Mouse (Mus musculus) ES-Bruce4 (cell line): ENCODE measurements around the gene Pip4k2a. TPM values are rescaled to one million over a fixed set of nuclear protein-coding genes. Genes with fewer than 3 reads are reported as not detected.

ENCODE experiments used
- H3K27ac ChIP-seq: 2 replicates; pipeline ENCODE4 v1.5.1; 2012; ENCODE audit warnings: low read length, inconsistent platforms; ENCODE audit not compliant: insufficient read depth
- H3K27me3 ChIP-seq: 2 replicates; pipeline ENCODE4 v1.6.1; 2012; ENCODE audit warnings: mild to moderate bottlenecking, low read length, inconsistent platforms; ENCODE audit not compliant: control insufficient read depth, poor library complexity, insufficient read depth, severe bottlenecking
- H3K36me3 ChIP-seq: 2 replicates; pipeline ENCODE4 v1.6.1; 2012; ENCODE audit warnings: inconsistent platforms, mild to moderate bottlenecking, low read length, moderate library complexity; ENCODE audit not compliant: control insufficient read depth, poor library complexity, insufficient read depth, severe bottlenecking
- H3K4me1 ChIP-seq: one replicate; pipeline ENCODE4 v1.8.1; 2011; ENCODE audit warnings: low read length; ENCODE audit not compliant: control insufficient read depth, insufficient read depth
- H3K4me3 ChIP-seq: 2 replicates; pipeline ENCODE4 v1.5.1; 2011; ENCODE audit warnings: low read depth, mild to moderate bottlenecking, low read length
- H3K9ac ChIP-seq: 2 replicates; pipeline ENCODE4 v1.6.1; 2012; ENCODE audit warnings: low read depth, mild to moderate bottlenecking, inconsistent platforms; ENCODE audit not compliant: poor library complexity, severe bottlenecking
- H3K9me3 ChIP-seq: replicated peaks from 2 replicates; pipeline ENCODE4 v1.6.1; 2012; ENCODE audit warnings: mild to moderate bottlenecking, low read length, inconsistent platforms; ENCODE audit not compliant: control insufficient read depth, poor library complexity, insufficient read depth, severe bottlenecking
- CTCF ChIP-seq: IDR thresholded peaks from one replicate; pipeline ENCODE4 v1.8.1; 2011; ENCODE audit warnings: low read depth, low read length
- EP300 ChIP-seq: IDR thresholded peaks from 2 replicates; pipeline ENCODE4 v1.6.1; 2011; ENCODE audit warnings: low read depth, low read length; ENCODE audit not compliant: insufficient read depth
- POLR2A ChIP-seq: IDR thresholded peaks from one replicate; pipeline ENCODE4 v1.8.1; 2011; ENCODE audit warnings: low read length; ENCODE audit not compliant: insufficient read depth
- polyA plus RNA-seq: library from polyadenylated mRNA; stranded (reverse); fragments of >200 nt; gene quantifications from 2 replicates; pipeline ENCODE4 v1.2.4, GENCODE M21; 2011; ENCODE audit warnings: low read depth; ENCODE audit not compliant: missing spikeins, insufficient read depth, insufficient read length

Gene Pip4k2a
- polyA plus RNA-seq, 1 experiment, result 9.6 TPM

DNA sequence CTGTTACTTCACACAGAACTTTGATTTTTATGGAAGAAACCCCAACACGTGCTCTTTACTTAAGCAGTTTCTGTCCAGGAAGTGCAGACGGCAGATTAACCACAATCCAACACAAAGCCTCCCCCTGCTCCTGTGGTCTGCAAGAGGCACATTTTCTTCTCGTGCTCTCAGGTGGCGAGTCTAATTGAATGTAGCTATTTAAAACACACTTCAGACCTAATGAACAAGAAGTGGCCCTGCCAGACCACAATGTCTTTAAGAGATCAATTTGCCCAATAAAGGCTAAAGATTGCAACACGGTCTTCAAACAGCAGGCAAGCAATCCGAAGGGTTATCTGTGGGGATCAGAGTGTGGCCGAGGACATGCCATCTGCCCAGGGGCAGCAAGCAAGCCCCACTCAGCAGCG lies 59.0 kb downstream of the Pip4k2a start:
- Histone ChIP-seq H3K27me3 (no peaks in the 10 kb centered on the region), H3K4me3 (no peak overlapping the region), H3K9me3 (no peaks in the 10 kb centered on the region), H3K4me1 (no peaks in the 10 kb centered on the region), H3K9ac (no peak overlapping the region), H3K36me3 (no peaks in the 10 kb centered on the region), H3K27ac (no peak overlapping the region)
- TF ChIP-seq EP300 (no peak), CTCF (no peak), POLR2A (no peak)

DNA sequence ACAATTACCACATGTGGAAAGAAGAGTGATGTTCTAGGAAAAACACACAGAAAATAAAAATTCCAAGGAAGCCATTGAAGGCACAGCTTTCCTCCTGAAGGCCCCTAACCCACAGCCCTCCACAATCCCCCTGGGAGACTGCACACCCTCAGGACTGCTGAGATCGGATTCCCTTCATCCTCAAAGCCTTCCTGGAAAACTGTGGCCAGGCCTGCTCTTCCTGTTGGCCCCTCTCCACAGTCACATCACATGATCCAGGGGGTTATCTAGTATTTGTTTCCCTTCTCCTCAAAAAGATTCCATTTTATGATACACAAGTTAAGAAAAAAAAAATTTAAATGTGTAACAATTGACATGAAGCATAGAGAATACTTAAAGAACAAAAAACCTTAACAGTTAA lies 59.7 kb downstream of the Pip4k2a start:
- Histone ChIP-seq H3K36me3 (no peaks in the 10 kb centered on the region), H3K4me3 (no peak overlapping the region), H3K4me1 (no peaks in the 10 kb centered on the region), H3K9ac (no peak overlapping the region), H3K27ac (no peak overlapping the region), H3K9me3 (no peaks in the 10 kb centered on the region), H3K27me3 (no peaks in the 10 kb centered on the region)
- TF ChIP-seq POLR2A (no peak), EP300 (no peak), CTCF (no peak)

DNA sequence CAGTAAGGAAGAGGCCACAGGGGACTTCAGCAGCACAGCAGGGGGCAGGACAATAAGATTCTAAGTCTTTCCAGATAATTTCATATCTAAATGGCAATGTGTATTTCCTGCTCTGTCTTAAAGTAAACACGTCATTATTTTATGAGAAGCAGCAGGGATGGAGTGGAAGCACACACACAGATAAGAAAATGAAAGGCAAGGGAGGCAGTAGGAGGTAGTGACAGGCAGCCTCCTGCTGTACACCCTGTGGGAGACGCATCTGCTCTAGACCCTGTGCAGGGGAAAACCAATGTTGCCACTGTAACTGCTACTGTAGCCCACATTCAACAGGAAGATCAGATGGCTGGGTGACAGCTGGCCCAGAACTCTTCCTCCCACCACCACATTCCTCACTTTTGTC lies 60.3 kb downstream of the Pip4k2a start:
- Histone ChIP-seq H3K27ac (no peak overlapping the region), H3K9ac (no peak overlapping the region)

DNA sequence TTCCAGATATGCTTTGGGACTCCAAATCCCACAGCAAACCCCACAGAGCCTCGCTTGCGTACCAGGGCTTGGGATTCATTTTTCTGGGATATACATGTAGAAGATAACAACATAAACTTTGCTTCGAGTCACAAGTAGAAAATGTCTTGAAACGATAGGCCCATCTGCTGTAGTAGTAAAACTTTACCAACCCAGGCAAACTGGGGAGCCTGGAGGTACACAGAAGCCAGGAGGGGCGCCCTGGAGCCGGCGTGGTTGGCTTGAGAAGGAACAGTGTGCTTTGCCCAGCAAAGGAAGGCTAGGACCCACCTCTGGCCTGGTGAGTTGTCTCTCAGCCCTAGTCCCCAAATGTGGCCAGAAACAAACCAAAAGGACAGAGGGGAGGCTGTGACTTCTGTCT lies 61.5 kb downstream of the Pip4k2a start:
- Histone ChIP-seq H3K36me3 (no peaks in the 10 kb centered on the region), H3K9ac (no peak overlapping the region), H3K27me3 (no peaks in the 10 kb centered on the region), H3K4me3 (no peak overlapping the region), H3K4me1 (no peaks in the 10 kb centered on the region), H3K9me3 (no peaks in the 10 kb centered on the region), H3K27ac (no peak overlapping the region)
- no peak for TF ChIP-seq EP300
- no peak for TF ChIP-seq POLR2A
- no peak for TF ChIP-seq CTCF

More for the DNA sequence above, 60.3 kb downstream of the Pip4k2a start:
- Histone ChIP-seq H3K4me1 (no peaks in the 10 kb centered on the region), H3K9me3 (no peaks in the 10 kb centered on the region), H3K36me3 (no peaks in the 10 kb centered on the region), H3K4me3 (no peak overlapping the region), H3K27me3 (no peaks in the 10 kb centered on the region)
- TF ChIP-seq CTCF (no peak), POLR2A (no peak), EP300 (no peak)

DNA sequence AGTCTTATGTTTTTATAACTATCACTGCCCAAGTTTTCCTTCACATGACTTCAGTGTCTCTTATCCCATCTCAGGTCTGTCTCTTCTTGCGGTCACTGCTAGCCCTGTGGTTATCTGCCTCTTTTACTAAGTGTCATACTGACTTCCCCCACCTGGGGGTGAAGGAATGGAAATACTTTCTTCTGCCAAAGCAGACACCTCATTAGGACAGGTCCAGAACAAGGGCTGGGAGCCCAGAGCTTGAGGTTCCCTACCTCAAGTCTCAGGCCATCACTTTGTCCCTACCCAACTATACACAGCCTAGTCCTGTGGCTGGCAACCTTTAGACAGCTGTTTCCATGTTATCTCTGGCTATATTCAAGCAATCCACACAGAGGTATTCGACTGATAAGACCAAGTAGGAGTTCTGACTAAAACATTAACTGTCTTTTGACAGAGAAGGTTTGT lies 62.3 kb downstream of the Pip4k2a start:
- no peak overlapping the region for H3K9ac ChIP-seq
- H3K4me1 ChIP-seq, result no peaks in the 10 kb centered on the region
- H3K36me3 ChIP-seq, result no peaks in the 10 kb centered on the region
- no peaks in the 10 kb centered on the region for H3K27me3 ChIP-seq
- TF ChIP-seq CTCF (no peak), EP300 (no peak), POLR2A (no peak)
- no peak overlapping the region for H3K4me3 ChIP-seq
- H3K9me3 ChIP-seq, result no peaks in the 10 kb centered on the region
- H3K27ac ChIP-seq, result no peak overlapping the region

DNA sequence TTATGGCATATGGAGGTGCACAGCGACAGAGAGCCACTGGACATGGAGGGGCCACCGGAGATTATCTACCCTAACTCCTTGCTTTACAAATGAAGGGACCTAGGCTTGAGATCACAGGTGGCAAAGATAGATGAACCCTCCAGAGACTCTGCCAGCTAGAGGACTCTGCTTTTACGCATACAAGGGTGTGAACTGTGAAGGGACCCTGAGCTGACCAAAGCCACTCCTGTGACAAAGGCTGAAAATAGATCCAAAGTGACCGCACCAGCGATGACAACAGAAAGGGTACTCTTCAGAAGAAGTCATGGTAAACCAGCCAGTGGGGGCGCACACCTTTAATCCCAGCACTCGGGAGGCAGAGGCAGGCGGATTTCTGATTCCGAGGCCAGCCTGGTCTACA lies 63.8 kb downstream of the Pip4k2a start:
- no peak for TF ChIP-seq CTCF
- no peaks in the 10 kb centered on the region for H3K36me3 ChIP-seq
- H3K4me1 ChIP-seq, result no peaks in the 10 kb centered on the region

DNA sequence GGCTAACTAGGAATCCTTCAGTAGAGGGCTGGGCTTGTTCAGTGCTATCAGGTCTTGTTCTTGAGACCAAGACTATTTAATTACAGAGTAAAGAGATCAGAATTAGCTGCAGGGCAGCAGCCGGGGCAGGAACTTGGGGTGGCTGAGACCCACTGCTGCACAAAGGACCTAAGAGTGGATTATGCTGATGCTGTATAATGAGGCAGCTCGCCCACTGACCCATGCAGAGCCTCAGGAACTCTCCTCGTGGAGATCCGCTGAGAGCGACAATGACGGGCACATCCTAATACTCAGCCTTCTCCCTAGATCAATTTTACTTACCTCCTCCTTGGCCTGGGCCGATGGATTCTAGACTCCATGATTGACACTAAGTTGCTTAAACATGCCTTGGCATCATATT lies 64.5 kb downstream of the Pip4k2a start:
- Histone ChIP-seq H3K9me3 (no peaks in the 10 kb centered on the region), H3K27ac (no peak overlapping the region), H3K4me3 (no peak overlapping the region), H3K9ac (no peak overlapping the region), H3K27me3 (no peaks in the 10 kb centered on the region), H3K36me3 (no peaks in the 10 kb centered on the region), H3K4me1 (no peaks in the 10 kb centered on the region)
- TF ChIP-seq EP300 (no peak), POLR2A (no peak), CTCF (no peak)

More for the DNA sequence above, 63.8 kb downstream of the Pip4k2a start:
- H3K27ac ChIP-seq, result no peak overlapping the region
- H3K9me3 ChIP-seq, result no peaks in the 10 kb centered on the region
- H3K4me3 ChIP-seq, result no peak overlapping the region
- no peak overlapping the region for H3K9ac ChIP-seq
- H3K27me3 ChIP-seq, result no peaks in the 10 kb centered on the region
